Comparison of ENCODE assay signal across 8 mouse cellular contexts in the genomic region with DNA sequence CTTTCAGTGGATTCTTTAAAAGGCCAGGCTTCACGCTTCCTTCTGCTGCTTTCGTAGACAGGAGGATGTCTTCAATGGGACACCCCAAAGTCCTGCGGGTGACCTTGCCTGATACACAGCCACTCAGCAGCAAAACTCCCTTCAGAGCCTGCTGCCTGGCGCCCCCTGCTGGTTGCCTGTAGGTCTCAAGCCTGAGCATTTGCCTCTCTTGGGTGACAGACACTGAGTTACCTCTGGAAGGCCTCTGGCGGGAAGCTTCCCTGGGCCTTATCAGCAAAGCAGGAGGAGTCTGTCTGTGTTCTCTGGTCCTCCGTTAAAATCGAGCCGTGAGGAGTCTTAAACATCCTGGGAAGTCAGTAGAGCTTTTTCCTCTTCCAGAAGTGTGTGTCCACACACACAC. TPM values are rescaled to one million over a fixed set of nuclear protein-coding genes. Genes with fewer than 3 reads are reported as not detected.
DNase-seq lines count a peak whose midpoint lies in the region; ATAC-seq and TF ChIP-seq lines count a peak whose summit lies in the region.

No protein-coding gene starts in this region.

- H3K27ac ChIP-seq in CH12.LX (ENCODE audit: insufficient read depth, low read depth), result no peak overlapping the region
- H3K27ac ChIP-seq in lung, postnatal 0 days (ENCODE audit: low read length), result no peak overlapping the region

- dilution Hi-C loops in CH12.LX (cut with MboI; ENCODE audit: extremely low pct_ligation_motif_present, extremely low pct_unique_long_range_greater_than_20kb, low sequenced_read_pairs), result no loop called here

- peak; percentile 79 to 94 for TF ChIP-seq CTCF in CH12.LX (conservative IDR thresholded peaks at IDR 0.05 in 1 of 2, IDR thresholded peaks at IDR 0.05 in 1 of 2; ENCODE audit: low read depth in 2 of 2, low read length in 2 of 2)
- TF ChIP-seq CTCF in lung, postnatal 0 days (IDR thresholded peaks at IDR 0.05), result peak; percentile 96

- H3K36me3 ChIP-seq in CH12.LX (replicated peaks in 1 of 2; ENCODE audit: control insufficient read depth in 1 of 2, insufficient read depth in 1 of 2, low read length in 1 of 2), result peaks cover 15 to 57% of the 10 kb centered on the region in 2 experiments
- H3K36me3 ChIP-seq in lung, postnatal 0 days (ENCODE audit: insufficient read depth, low read length), result no peaks in the 10 kb centered on the region

- no peak overlapping the region for H3K4me2 ChIP-seq in CH12.LX (ENCODE audit: insufficient read depth, low read depth, poor library complexity, severe bottlenecking)
- H3K4me2 ChIP-seq in lung, postnatal 0 days (replicated peaks; ENCODE audit: low read depth, low read length), result no peak overlapping the region

- H3K27me3 ChIP-seq in CH12.LX (replicated peaks), result no peaks in the 10 kb centered on the region
- no peaks in the 10 kb centered on the region for H3K27me3 ChIP-seq in lung, postnatal 0 days (replicated peaks; ENCODE audit: insufficient read depth, low read length)

- in situ Hi-C loops in CH12.LX (cut with MboI; ENCODE audit: low pct_ligation_motif_present, low pct_unique_long_range_greater_than_20kb, low sequenced_read_pairs), result no loop called here

- TF ChIP-seq POLR2A in CH12.LX (IDR thresholded peaks at IDR 0.05; ENCODE audit: low read depth, low read length), result no peak

- H3K9ac ChIP-seq in CH12.LX (ENCODE audit: insufficient read depth, low read depth), result no peak overlapping the region
- H3K9ac ChIP-seq in lung, postnatal 0 days (replicated peaks; ENCODE audit: low read depth), result no peak overlapping the region

- TF ChIP-seq EP300 in CH12.LX (IDR thresholded peaks at IDR 0.05; ENCODE audit: low read length), result no peak
- no peak for TF ChIP-seq EP300 in lung, postnatal 0 days (IDR thresholded peaks at IDR 0.05)

- DNase-seq in CH12.LX (ENCODE audit: extremely low read depth), result peak; percentile 72
- peak; percentile 83 for DNase-seq in R1 (ENCODE audit: low read depth, low spot score)
- DNase-seq in cerebellum, postnatal 14 days, result peak; percentile 80 to 89
- peak; percentile 86 to 87 for DNase-seq in gastrocnemius, postnatal 4 days (ENCODE audit: low spot score in 2 of 2)
- DNase-seq in layer of hippocampus, adult 8-10 months (ENCODE audit: low spot score in 2 of 2), result peak; percentile 56 to 78
- DNase-seq in lung, postnatal 0 days (ENCODE audit: low spot score), result peak; percentile 77
- peak; percentile 84 for DNase-seq in right cerebral cortex, postnatal 4 days
- peak; percentile 84 for DNase-seq in yolk sac, embryonic 10.5 days (ENCODE audit: low spot score)

- TF ChIP-seq RAD21 in CH12.LX (IDR thresholded peaks at IDR 0.05; ENCODE audit: low read depth, low read length), result peak; percentile 81

- H3K9me3 ChIP-seq in CH12.LX (replicated peaks; ENCODE audit: low read length), result no peaks in the 10 kb centered on the region
- no peaks in the 10 kb centered on the region for H3K9me3 ChIP-seq in lung, postnatal 0 days (ENCODE audit: low read length)

- no peak overlapping the region for H3K4me3 ChIP-seq in CH12.LX (replicated peaks in 1 of 3; ENCODE audit: low read depth in 2 of 3, low read length in 2 of 3, poor library complexity in 1 of 3)
- H3K4me3 ChIP-seq in lung, postnatal 0 days (ENCODE audit: low read depth, low read length), result no peak overlapping the region

- no peaks in the 10 kb centered on the region for H3K79me2 ChIP-seq in CH12.LX (replicated peaks; ENCODE audit: control insufficient read depth, extremely low read depth, insufficient read depth, poor library complexity, severe bottlenecking)

- 28% methylated on average over 8 of the region's 8 CpGs for WGBS in lung, postnatal 0 days

- ATAC-seq in lung, postnatal 0 days, result peak; percentile 43; the same call in 1 of the 2 replicates

- H3K4me1 ChIP-seq in CH12.LX (ENCODE audit: control insufficient read depth in 1 of 2, insufficient read depth in 2 of 2), result peaks cover 9 to 49% of the 10 kb centered on the region in 2 experiments; a peak in 3 of 4 replicates
- no peaks in the 10 kb centered on the region for H3K4me1 ChIP-seq in lung, postnatal 0 days (ENCODE audit: insufficient read depth, low read depth, low read length)

TF ChIP-seq in CH12.LX, 34 proteins besides CTCF, POLR2A, EP300 and RAD21:
- TF ChIP-seq JUN (IDR thresholded peaks at IDR 0.05; ENCODE audit: insufficient read depth, low read depth, low read length) (no peak), NELFE (IDR thresholded peaks at IDR 0.05; ENCODE audit: low read depth, low read length) (no peak), SMC3 (IDR thresholded peaks at IDR 0.05; ENCODE audit: low read depth, low read length) (peak; percentile 94), IRF4 (IDR thresholded peaks at IDR 0.05; ENCODE audit: low read depth, low read length) (no peak), RCOR1 (conservative IDR thresholded peaks at IDR 0.05; ENCODE audit: low read depth, low read length) (no peak)

RNA-seq across cellular contexts. Expression of gene Snx9, which starts 49.3 kb away (rescaled TPM):
- total RNA-seq in CH12.LX (2012; rRNA removed) (17.1 TPM in 2 replicates), CH12.LX (2014; rRNA removed) (16.3 and 17.0 TPM in 2 replicates)
- polyA plus RNA-seq in CH12.LX (2012; ENCODE audit: insufficient read length, low read depth), result 26.3 and 29.7 TPM in 2 replicates
- total RNA-seq in gastrocnemius, postnatal 4 days (2021), result 10 to 100 TPM; 36.4 to 38.6 TPM
- total RNA-seq in layer of hippocampus, adult 8-10 months (2022), result 10 to 100 TPM; 15.0 to 16.8 (median 15.5) TPM
- 26.3 and 26.9 TPM in 2 replicates for polyA plus RNA-seq in lung, postnatal 0 days (2015; fragmentation: Nextera tagmentation; extraction: Ambion mirVana)

RNA-seq across cellular contexts. Expression of gene Synj2, which starts 50.7 kb away (rescaled TPM):
- total RNA-seq in CH12.LX (2012; rRNA removed), result 4.5 and 5.3 TPM in 2 replicates
- 6.6 and 6.8 TPM in 2 replicates for total RNA-seq in CH12.LX (2014; rRNA removed)
- polyA plus RNA-seq in CH12.LX (2012; ENCODE audit: insufficient read length, low read depth), result 10.9 and 12.4 TPM in 2 replicates
- 10 to 100 TPM; 31.6 to 39.0 TPM for total RNA-seq in gastrocnemius, postnatal 4 days (2021)
- 10 to 100 TPM; 61.3 to 82.7 (median 71.8) TPM for total RNA-seq in layer of hippocampus, adult 8-10 months (2022)
- 1.8 and 2.1 TPM in 2 replicates for polyA plus RNA-seq in lung, postnatal 0 days (2015; fragmentation: Nextera tagmentation; extraction: Ambion mirVana)

Comparison
In these comparisons a context has a peak if more than half of its experiments do, and no peak if none do; other contexts are left out.
1. RNA of gene Synj2, which starts 50.7 kb away (total RNA-seq): 61.3 to 82.7 TPM in layer of hippocampus, adult 8-10 months and 31.6 to 39.0 TPM in gastrocnemius, postnatal 4 days; 4.5 to 6.8 TPM in CH12.LX; every median in the first group is over 4 times any median in the second.
2. Peak in every context shown above with its lines, with median percentiles within 50 percentile points of each other: DNase-seq.